Mouse (Mus musculus) heart, postnatal 0 days (tissue): ENCODE measurements at regions not wholly inside any gene's neighbourhood (a gene's known extent, or its start where the extent isn't known, plus 50 kb on each side); places are given as distances from the start of the nearest gene placed in this dataset.

Experiments
- CTCF ChIP-seq: IDR thresholded peaks from 2 replicates; pipeline ENCODE4 v1.5.1; 2016; ENCODE audit warnings: antibody characterized with exemption, control low read depth, low read depth
- EP300 ChIP-seq: IDR thresholded peaks from 2 replicates; pipeline ENCODE4 v1.6.1; 2016; ENCODE audit warnings: antibody characterized with exemption, low read depth

- TF ChIP-seq CTCF, result no peak
- TF ChIP-seq EP300, result no peak
Observed at GRCm38 (mm10) chr9:112678866-112679265, 443.1 kb upstream of the Arpp21 start.
